Mouse (Mus musculus): ENCODE measurements around the gene Tex19.2. TPM values are rescaled to one million over a fixed set of nuclear protein-coding genes. Genes with fewer than 3 reads are reported as not detected.

Gene Tex19.2
- total RNA-seq (2022), result not detected

DNA sequence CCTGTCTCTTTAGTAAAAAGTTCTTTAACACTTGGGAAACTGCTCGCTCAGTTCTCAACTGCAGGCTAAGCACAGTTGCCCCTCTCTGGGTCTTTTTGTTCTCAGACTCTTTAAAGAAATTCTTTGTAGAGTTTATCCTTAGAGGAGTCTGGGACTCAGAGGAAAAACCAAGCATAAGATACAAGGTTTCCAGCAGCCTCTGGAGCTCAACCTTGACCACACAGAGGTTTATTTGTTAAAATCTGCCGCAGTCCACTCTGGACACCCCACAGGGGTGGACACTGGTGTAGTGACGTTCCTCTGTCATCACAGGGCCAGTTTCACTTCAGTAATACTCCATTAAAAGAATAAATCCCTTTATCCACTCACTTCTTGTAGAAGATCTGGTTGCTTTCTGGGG is at the start of gene Tex19.2:
Gene Tex19.2, minus strand, starts transcription at position 101 of the 400 bp plus-strand sequence.
- no peak for DNase-seq (ENCODE audit: low spot score in 2 of 2)

DNA sequence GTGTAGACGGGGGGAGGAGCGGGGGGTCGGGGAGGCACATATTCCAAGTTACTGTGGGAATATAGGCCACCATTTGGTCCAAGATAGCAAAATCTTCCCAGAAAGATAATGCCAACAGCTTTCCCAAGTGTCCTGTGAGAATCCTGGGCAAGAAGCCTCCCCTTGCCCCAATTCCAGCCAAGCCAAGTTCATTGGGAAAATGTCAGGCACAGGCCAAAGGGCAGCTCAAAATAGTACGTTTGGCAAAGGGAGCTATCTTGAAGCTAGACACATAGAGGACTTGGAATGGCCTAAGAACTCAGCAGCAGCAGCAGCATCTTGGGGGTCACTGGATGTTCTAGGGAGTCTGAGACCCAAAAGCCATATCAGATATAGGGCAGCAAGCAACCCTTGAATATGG is 45.3 kb upstream of the Tex19.2 start:
- no peak for DNase-seq (ENCODE audit: low spot score in 2 of 2)

DNA sequence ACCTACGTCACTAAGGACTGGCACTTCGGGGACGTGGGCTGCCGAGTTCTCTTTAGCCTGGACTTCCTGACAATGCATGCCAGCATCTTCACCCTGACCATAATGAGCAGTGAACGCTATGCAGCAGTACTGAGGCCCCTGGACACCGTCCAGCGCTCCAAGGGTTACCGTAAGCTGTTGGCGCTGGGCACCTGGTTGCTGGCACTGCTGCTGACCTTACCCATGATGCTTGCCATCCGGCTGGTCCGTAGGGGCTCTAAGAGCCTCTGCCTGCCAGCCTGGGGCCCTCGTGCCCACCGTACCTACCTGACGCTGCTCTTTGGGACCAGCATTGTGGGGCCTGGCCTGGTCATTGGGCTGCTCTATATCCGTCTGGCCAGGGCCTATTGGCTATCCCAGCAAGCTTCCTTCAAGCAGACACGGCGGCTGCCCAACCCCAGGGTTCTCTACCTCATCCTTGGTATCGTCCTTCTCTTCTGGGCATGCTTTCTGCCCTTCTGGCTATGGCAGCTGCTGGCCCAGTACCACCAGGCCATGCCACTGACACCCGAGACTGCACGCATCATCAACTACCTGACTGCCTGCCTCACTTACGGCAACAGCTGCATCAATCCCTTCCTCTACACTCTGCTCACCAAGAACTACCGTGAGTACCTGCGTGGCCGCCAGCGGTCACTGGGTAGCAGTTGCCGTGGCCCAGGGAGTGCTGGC is 42.3 kb upstream of the Tex19.2 start:
- peak; percentile 72 to 85 for DNase-seq (ENCODE audit: low spot score in 2 of 2)

DNA sequence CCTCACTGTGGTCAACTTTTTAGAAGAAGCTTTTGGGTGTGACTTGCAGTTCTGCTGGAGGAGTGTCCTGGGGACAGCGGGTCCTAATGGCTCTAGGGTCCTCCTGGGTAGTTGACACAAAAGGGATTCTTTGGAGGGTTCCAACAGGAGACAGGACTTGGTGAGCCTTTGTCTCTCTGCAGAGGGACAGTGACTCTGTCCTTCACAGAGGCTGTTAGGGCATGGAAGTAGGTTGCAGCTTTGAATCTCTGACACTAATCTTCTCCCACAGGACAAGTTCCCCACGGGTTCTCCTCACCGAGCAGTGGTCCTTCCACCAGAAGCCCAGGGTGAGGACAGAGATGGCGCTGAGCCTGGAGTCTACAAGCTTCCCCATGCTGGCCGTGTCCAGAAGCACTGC is 41.5 kb upstream of the Tex19.2 start, which contains the start of gene Uts2r:
Gene Uts2r, plus strand, starts transcription at position 301 of the 400 bp plus-strand sequence.
- no peak for DNase-seq (ENCODE audit: low spot score in 2 of 2)

DNA sequence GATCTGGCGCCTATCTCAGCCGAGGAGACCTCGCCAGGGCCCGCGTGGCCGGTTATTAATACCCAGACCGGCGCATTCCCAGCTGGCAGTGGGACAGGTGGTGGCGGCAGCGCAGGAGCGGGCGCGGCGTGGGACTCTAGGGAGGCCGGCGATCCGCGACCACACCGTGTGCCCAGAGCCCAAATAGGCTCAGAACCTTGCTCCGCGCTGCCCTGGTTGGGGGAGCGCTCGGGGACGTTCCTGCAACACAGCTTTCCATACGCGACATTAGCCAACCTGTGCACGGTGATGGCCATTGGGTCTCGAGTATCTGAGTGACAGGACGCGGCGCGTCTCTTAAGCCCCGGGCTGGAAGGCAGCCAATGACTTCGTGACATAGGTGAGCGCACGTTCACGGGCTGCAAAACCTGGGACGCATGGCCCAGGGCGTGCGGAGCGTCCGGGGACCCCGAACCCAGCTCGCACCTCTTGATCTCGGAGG is 38.0 kb upstream of the Tex19.2 start:
- peak; percentile 68 to 80 for DNase-seq (ENCODE audit: low spot score in 2 of 2)

DNA sequence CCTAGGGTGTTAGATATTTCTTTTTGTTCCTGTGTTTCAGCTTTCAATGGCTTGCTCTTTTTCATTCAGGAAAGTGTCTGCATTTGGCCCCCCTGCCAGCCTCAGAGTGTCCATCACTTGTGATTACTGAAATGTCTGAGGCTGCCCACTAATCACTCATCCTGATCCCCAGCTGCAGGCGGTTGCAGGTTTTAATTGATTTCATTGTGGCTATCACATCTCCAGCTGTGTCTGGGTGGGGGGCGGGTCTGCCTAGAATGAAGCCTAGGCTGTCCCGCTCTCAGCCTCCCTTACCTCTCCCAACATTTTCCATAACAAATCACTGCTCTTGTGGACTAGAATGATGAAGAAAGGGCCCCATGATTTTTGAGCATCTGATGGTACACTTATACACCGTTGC is 35.7 kb upstream of the Tex19.2 start:
- DNase-seq (ENCODE audit: low spot score in 2 of 2), result no peak

DNA sequence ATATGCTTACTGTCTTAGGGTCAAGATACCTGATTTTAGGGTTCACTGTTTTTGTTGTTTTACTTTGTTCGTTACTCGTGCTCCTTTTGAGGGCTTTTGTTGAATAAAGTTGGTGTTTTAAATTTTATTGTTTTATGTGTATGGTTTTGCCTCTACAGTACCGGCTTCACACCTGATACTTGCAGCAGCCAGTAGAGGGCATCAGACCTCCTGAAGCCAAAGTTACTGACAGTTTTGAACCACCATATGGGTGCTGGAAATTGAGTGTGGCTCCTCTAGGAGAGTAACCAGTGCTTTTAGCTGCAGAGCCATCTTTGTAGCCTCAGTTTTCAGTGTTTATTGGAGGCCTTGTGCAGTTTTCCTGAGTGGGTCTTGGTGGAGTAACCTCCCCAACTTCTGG is 29.7 kb upstream of the Tex19.2 start:
- DNase-seq (ENCODE audit: low spot score in 2 of 2), result no peak

DNA sequence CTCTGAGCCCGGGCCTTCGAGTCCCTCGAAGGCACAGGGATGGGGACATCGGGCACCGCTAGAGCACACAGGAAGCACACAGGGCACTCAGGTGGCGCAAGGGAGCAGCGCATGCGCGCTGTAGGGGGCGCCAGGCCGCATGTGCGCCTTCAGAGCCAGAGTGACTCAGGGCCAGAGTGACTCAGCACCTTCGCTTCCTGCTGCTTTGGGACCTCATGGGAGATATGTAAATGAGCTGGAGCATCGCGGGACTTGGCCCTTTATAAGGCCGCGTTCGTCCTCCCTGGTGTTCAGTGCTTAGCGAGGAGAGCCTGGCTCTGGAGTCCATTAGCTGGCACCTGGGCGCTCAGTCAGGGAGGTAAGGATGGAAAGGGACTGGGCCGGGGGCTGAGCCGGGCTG is 27.4 kb upstream of the Tex19.2 start, which contains the start of gene Tex19.1:
Gene Tex19.1, plus strand, starts transcription at position 279 of the 400 bp plus-strand sequence.
- no peak for DNase-seq (ENCODE audit: low spot score in 2 of 2)

DNA sequence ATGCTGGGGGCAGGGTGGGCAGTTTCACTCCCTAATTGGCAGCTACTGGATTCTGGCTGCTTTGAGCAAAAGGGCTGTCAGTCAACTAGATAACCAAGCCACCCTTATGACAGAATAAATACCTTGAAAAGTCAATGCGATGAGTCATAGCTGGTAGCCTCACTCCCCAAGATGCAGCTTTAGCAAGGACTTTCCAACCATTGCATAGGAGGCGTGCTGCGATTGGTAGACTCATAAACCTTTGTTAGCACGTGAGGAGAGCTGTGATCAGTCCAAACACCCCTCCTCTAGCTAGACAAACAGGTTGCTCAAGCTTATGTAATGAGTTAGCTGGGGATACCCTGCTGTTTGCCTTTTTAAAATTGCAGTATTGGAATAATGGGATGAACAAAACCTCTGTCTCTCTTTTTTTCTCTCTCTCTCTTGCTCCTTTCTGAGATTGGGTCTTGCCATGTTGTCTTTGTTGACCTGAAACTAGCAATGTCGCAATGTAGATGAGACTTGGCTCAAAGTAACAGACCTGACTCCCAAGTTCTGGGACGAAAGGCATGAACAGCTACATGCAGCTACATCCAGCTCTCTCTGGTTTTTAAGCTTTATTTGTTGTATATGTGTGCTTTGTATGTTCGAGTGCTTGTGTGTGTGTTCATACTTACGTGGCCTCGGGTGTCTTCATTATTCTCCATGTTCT is 25.0 kb upstream of the Tex19.2 start:
- DNase-seq (ENCODE audit: low spot score in 2 of 2), result no peak

DNA sequence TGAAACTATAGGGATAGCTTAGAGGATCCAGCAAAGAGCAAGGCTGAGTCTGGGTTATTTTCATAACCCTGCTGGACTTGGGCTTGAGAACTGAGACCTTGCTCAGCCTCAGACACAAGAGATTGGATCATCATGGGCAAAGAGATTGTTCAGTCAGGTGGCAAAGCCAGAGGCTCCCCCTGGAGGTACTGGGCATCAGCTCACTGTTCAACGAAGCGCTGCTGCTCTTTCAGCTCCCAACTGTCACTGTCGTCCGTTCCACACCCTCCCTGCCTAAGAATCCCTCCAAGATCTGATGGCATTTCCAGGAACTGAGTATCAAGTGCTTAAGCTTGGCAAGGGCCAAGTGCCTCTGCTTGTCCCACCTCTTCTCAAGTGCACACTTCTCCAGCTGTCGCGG is 20.3 kb upstream of the Tex19.2 start:
- no peak for DNase-seq (ENCODE audit: low spot score in 2 of 2)

DNA sequence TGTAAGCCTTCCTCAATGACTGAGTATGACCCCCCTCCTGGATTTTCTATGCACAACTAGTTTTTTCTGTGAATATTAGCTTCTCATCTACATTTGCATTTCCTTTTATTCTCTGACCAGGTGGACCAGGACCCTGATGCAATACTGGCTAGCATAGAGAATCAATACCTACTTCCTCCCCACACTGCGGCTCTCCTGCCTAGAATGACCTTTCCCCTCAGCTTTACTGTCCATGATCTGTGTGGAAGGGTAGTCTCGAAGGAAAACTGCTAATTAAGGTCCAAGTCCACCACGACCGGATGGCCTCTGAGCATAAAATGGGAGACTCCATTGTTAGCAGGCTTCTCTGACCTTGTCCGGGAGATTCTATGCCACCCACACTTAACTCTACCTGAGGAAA is 19.2 kb upstream of the Tex19.2 start:
- no peak for DNase-seq (ENCODE audit: low spot score in 2 of 2)

DNA sequence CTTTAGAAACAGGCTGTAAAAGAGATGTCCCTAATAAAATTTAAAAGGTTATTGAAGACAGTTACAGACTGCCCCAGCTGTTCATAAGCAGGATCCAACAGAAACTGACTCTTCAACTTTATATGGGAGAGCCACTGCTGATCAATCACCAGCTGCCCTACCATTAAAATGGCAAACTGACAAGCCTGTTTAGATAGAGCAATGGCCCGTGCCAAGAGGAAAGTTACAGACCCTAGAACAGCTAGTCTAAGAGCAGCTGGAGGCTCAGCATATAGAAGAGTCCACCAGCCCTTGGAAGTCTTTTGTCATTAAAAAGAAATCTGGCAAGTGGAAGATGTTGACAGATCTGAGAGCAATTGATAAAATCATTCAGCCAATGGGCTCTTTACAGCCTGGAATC is 16.1 kb upstream of the Tex19.2 start:
- no peak for DNase-seq (ENCODE audit: low spot score in 2 of 2)

DNA sequence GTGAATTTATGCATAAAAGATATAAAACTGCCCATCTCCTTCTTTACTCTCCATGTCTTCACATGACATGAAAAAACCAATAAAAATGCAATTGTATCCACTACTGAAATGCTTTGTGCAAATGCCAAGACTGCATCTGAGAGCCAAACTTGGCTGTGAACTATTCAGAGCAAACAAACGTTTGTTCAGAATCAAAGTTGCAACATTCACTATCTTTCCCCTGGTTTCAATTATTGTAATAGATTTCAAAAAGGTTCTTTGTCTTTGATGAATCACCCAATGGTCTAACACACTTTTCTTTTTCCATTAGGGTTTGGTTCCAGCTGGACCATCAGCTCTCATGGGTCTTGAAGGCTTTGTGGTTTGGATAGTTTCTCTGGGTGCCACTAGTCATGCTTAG is 11.1 kb upstream of the Tex19.2 start:
- DNase-seq (ENCODE audit: low spot score in 2 of 2), result no peak

DNA sequence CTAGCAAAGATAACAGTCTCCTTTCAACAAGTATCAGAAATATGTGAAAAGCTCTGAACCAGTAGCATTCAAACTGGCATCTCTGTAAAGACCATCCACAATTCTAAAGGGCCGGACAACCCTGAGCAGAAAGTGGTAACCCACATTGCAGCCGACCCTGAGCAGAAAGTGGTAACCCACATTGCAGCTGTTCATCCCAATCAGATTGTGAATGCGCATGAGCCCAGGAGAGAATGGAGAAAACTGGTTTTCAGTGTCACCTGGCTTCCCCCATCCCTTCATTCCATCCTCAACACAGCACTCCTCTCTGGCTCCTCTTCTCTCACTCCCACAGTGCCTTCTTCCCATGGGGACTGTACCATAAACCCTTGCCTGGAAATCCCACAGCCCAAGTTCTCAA is 9.0 kb upstream of the Tex19.2 start:
- DNase-seq (ENCODE audit: low spot score in 2 of 2), result no peak

DNA sequence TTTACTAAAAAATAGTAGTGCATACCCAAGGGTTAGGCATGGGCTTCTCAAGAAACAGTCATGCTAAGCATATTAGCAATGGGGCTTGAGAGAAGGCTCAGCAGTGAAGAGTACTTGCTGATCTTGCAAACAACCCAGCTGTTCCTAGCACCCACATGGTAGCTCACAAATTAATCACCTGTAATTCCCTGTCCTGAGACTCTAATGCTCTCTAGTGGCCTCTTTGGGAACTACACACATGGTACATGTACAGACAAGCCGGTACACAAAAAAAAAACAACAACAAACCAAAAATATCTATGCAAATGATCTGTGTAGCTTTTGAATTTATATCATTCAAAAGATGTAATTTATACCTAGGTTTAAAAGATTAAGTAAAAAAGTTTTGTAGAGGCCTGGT is 7.9 kb upstream of the Tex19.2 start:
- DNase-seq (ENCODE audit: low spot score in 2 of 2), result no peak

DNA sequence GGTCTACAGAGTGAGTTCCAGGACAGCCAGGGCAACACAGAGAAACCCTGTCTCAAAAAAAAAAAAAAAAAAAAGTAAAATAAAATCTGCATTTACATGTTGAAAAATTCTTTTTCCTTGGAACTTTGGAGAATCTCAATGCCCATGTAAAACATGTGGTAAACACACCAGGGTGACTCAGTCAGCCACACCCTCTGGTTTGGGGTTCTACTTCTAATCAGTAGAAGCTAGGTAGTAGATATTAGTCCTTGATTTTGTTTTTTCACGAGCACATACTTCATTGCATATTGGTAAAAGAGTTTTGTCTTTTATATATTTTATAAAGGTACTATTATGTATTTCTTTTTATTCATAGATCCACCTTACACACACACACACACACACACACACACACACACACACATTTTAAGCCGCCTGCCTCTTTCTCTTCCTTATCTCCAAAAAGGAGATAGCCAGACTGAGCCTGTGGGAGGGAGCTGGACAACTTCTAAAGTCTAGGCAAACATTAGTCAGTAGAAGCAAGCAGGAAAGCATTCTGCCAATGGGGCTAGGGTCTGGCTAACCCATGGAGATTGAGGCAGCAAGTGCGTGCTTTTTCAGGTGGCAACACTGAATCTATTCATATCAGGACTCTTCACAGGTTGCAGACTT is 7.2 kb upstream of the Tex19.2 start:
- DNase-seq (ENCODE audit: low spot score in 2 of 2), result no peak

DNA sequence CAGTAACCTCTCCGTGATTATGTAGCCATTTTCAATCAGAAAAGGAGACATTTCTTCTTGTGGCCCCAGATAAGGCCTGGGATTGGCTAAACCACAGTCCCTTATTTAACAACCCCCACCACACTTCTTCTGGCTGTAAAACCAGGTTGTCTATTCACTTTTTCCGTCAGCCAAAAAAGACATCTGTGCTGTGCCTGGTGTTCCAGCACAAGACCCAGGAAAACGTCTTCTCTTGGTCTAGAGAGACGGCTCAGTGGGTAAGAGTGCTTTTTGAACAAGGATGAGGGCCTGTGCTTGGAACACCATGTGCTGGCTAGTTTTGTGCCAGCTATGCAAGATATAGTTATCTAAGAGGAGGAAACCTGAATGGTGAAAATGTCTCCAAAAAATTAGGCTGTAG is 5.0 kb upstream of the Tex19.2 start:
- DNase-seq (ENCODE audit: low spot score in 2 of 2), result no peak

DNA sequence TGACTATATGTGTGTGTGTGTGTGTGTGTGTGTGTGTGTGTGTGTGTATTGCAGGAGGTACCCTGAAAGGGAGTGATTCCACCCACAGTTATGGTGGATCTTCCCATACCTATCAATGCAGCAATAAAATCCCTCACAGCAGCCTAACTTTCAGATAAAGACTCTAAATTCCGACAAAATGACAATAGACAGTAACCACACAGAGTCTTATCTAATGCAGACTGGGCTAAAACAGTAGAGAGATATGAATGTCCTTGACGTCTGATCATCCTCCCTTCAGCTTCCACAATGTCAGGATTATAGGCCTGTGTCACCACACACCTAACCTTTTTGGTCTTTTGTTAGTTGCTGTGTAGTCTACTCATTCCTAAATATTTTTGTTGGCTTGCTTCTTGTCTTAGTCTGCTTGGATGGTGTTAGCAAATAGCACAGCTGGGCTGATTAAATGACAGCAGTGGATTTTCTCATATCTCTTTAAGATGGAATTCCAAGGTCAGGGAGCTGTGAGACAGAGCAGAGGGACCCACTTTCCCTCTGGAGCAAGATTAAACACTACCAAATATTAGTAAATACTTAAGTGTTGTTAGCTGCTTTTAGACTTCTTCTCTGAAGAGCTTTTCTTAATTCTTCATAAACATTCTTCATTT is 3.7 kb upstream of the Tex19.2 start:
- no peak for DNase-seq (ENCODE audit: low spot score in 2 of 2)

DNA sequence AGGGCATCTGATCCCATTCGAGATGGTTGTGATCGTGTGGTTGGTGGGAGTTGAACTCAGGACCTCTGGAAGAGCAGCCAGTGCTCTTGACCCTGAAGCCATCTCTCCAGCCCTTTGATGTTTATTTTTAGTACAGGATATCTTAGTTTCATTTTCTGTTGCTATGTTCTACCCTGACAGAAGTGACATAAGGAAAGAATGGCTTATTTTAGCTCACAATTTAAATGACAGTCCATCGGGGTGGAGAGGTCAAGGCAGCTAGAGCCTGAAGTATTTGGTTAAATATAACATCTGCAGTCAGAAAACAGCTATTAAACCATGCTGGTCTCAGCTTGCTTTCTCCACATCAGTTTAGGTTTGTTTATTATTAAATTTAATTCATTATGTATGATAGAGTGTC is 2.7 kb upstream of the Tex19.2 start:
- no peak for DNase-seq (ENCODE audit: low spot score in 2 of 2)

DNA sequence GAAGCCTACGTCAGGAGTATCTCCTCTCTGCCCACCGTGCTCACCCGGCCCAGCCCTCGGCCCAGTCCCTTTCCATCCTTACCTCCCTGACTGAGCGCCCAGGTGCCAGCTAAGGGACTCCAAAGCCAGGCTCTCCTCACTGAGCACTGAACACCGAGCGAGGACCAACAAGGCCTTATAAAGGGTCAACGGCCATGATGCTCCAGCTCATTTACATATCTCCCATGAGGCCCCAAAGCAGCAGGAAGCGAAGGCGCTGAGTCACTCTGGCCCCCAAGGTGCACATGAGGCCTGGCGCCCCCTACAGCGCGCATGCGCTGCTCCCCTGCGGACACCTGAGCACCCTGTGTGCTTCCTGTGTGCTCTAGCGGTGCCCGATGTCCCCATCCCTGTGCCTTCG is 371 bp downstream of the Tex19.2 start:
- DNase-seq (ENCODE audit: low spot score in 2 of 2), result no peak

DNA sequence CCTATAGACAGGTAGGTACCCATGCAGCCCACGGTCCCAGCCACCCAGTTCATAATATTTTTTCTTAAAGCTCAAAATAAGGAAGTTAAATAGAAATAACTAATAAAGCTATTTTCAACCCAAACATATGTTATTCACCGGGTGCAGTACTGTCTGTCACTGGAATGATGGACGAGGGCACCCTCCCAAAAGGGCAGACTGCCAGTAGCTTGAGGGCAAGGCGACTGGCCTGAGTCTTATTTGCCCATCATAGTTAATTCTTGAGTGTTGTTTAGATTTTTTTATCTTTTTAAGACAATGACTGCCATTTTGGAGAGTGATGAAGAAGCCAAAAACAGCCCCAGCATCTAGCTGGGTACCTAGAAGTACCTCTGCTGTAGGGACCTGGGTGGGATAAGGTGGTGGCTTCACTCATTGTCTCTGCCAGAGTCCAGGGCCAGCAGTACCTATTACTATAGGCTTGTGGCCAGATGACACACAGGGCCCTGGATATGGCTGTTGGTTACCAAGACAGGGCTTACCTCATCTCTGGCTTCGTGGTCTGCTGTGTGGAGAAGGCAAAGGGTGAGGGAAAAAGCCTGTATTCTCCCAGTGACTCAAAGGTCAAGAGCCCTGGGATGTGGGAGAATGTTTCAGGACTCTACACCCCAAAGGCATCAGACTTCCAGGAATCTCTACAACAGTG is 6.2 kb downstream of the Tex19.2 start:
- DNase-seq (ENCODE audit: low spot score in 2 of 2), result no peak

All from gastrocnemius, adult 8-10 months (tissue).